Mouse (Mus musculus) adrenal gland, postnatal 25 days (tissue): Measurements from ENCODE around the gene Rerg. TPM values are rescaled to one million over a fixed set of nuclear protein-coding genes. Genes with fewer than 3 reads are reported as not detected.
A peak's percentile ranks its signal among the peaks of the same experiment; 100 is the strongest.
"Not testable (repeated sequence)": the region's sequence is repeated elsewhere in the genome, so short reads cannot be mapped to it uniquely, and the experiment has no call there.

ENCODE experiments used
- DNase-seq: peaks from one replicate; pipeline ENCODE4 v3.0.0; 2021; ENCODE audit warnings: mixed read lengths
- total RNA-seq: library from RNA; stranded (reverse); gene quantifications from 2 replicates; pipeline ENCODE4 v1.2.3, GENCODE M21; 2021

The Rerg gene
- total RNA-seq, 1 experiment from 2014 or later, result 137 TPM

GRCm38 (mm10) chr6:137076225-137076624 is 94.1 kb downstream of the Rerg start:
- DNase-seq, result no peak

- no peak for DNase-seq
These were observed 98.0 kb downstream of the Rerg start for GRCm38 (mm10) chr6:137072256-137072655.

- no peak for DNase-seq
These were observed 98.8 kb downstream of the Rerg start for GRCm38 (mm10) chr6:137071466-137071865.

DNA sequence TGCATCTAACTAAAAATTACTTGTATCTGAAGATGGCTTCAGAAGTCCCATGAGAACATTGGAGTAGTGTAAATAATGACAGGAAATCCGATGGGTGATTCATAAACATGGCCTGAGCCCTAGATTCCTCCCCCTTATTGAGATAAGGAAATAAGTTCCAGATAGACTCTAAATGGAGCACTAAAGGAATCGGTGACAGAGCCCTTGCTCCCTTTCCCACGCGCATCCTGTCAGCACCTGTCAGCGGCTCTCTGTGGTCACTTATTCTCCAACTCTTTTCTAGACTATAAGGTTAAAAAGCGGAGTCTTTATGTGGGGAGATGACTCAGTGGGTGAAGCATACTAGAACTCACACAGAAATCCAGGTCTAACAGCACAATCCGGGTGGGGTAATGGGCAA is 104.8 kb downstream of the Rerg start:
- no peak for DNase-seq

DNA sequence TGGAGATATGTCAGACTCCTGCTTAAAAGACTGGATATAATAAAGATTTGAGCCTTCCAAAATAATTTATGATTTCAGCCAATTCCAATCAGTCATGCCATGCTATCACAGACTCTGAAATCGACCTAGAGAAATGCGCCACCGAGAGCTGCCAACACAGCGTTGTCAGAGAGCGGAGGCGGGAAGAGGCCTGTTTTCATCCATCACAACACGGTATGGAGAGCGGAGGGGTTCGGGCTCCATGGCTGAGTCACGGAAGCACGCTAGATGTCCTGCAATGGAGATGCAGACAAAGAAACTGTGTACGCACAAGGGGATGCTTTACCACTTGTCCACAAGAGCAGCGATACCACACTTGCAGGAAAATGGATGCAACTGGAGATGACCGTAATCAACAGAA is 105.5 kb downstream of the Rerg start:
- peak; percentile 23 for DNase-seq

DNA sequence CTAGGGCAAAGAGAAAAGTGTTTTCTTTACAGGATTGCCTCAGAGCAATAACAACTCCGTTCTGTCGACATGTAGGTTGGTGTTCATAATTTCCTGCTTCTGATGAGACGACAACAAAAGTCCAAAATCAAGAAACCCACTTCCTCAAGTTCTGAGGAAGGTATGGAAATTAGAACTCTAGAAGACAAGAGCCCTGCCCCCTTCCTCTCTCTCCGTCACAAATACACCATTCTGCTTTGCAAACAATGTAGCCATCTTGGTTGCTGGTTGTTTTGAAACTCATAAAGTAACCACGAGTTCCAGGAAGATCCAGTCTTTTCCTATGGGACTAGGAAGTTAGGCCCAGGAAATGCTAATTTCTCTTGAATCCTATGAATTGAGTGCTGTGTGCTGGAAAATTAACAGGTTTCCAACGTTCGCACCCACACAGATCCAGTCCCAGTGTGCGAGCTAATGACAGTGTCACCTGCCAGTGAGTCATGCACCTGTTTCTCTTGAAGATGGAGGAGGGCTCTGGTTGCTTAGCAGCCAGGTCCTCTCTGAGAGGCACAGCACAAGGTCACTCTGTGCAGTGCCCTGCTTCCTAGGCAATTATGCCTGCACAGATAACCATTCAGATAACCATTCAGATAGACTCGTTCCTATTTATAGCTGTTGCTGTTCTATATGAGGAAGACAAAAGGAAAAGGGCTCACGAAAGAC is 106.9 kb downstream of the Rerg start:
- no peak for DNase-seq

GRCm38 (mm10) chr6:137061880-137062531 is 108.3 kb downstream of the Rerg start:
- no peak for DNase-seq

DNA sequence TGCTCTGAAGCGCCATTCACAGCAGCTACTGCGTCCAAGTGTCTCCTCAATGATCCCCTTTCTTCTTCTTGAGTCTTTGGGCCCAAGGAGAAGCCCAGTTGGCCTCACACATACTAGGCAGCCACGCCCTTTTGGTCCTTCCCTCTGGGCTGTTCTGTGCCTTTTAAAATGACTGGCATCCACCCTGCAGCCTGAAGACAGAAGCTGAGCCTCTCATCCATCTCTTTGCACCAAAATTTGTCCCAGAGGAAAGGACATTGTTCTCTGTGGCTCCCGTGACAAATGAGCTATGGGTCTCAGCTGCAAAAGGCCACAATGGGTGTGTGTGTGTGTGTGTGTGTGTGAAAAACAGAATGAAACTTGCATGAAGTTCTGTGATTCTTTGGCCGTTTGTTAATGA is 109.7 kb downstream of the Rerg start:
- DNase-seq, result no peak

DNA sequence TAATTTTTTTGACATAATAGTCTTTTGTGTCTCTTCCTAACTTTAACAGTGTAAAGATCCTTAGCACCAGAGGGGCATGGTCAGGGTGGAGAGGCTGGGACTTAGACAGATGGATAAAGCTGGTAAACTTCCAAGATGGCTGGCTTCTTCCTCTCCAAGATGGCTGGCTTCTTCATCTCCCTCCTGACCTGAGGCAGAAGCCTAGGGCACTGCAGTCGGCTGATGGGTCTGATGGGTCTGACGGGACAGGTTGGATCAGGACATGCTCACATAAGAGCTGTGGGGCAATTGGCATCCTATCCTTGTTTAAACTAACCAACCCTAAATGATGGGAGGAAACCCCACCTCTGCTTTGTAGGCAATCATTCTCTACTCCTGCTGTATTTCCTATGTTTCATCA is 112.0 kb downstream of the Rerg start:
- DNase-seq, result no peak

GRCm38 (mm10) chr6:137054073-137054472 is 116.2 kb downstream of the Rerg start:
- no peak for DNase-seq

DNA sequence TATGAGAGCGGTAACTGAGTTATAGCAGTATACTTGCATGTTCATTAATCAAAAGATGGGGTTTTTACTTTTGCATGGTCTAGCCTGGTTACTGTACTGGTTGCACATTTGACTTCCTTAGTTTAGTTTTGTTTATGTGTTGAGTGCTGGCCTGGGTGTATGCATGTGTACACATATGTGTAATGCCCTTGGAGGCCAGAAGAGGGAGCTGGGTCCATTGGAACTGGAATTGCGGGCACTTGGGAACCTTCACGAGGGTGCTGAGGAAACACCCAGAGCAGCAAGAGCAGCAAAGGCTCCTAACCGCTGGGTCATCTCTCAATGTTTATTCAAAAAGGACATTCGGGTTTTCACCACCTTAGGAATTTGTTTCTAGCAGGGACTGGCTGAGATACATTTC is 116.8 kb downstream of the Rerg start:
- peak; percentile 56 for DNase-seq

- no peak for DNase-seq
These were observed 117.3 kb downstream of the Rerg start for GRCm38 (mm10) chr6:137053006-137053405.

DNA sequence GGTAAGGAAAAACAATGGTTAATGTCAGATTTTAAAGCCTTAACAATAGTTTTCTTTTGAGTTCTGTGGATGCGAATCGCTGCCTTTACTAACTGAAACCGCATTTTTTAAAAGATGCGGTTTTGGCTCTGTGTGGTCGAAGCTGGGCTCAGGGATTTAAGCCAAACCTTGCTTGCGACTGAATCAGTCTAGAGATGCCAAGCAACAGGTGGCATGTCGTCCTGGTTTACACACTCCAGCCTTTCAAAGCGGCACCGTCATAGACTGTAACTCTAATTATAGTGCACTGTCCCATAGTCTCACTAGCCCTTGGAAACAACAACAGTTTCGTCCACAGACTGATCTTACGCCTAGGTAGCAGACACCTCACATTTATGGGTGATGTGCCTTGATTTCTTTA is 123.3 kb downstream of the Rerg start:
- DNase-seq, result no peak

GRCm38 (mm10) chr6:137045011-137045504 is 125.2 kb downstream of the Rerg start:
- no peak for DNase-seq

DNA sequence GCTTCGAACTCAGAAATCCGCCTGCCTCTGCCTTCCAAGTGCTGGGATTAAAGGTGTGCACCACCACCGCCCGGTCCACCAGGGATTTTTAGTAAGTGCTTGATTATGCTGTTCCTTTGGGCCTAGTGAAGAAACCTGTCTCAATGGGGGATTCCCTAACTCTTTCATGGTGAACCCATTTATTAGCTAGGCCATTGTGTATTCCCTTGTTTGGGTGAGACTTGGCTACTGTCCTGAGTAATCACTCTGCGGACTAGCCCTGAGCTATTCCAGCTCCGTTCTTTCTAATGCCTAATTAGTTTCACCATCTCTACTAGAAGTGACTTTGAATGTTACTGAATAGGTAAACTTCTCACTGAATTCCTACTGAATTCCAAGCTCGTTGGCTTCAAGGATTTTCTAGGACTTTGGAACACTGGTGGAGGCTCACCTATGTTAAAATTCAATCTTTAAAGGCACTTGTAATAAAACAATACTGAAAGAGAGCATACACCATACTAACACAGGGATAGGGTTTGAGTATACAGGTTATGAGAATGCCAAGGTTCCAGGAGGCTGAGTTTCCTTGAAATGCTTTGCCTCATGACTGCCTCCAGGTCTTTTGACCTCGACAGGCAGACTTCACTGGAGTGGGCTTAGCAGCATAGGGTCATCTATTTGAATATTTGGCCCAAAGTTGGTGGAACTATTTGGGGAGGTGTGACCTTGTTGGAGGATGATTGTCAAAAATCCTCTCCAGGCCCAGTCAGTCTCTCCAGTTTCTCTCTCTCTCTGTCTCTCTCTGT is 134.5 kb downstream of the Rerg start:
- DNase-seq, result not testable (repeated sequence)

GRCm38 (mm10) chr6:137030611-137031097 is 139.6 kb downstream of the Rerg start:
- DNase-seq, result no peak

GRCm38 (mm10) chr6:137029931-137030610 is 140.2 kb downstream of the Rerg start:
- DNase-seq, result no peak

GRCm38 (mm10) chr6:137025461-137025860 is 144.8 kb downstream of the Rerg start:
- peak; percentile 27 for DNase-seq

DNA sequence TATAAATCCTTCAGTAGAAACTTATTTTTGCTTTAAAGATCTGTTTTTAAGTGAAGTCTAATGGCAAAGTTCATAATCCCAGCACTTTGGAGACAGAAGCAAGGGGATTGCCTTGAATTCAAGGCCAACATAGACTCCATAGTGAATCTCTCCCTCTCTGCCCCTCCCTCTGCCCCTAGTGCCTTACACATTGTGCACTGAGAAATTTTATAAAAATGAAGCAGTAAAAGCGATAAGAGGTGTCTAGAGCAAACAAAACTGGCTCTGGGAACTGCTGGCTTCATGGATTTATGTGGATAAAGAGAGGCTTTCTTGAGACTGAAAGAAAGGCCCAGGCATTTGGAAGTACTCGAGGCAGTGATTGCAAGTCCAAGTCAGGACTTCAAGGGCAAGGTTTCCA is 145.8 kb downstream of the Rerg start:
- no peak for DNase-seq

DNA sequence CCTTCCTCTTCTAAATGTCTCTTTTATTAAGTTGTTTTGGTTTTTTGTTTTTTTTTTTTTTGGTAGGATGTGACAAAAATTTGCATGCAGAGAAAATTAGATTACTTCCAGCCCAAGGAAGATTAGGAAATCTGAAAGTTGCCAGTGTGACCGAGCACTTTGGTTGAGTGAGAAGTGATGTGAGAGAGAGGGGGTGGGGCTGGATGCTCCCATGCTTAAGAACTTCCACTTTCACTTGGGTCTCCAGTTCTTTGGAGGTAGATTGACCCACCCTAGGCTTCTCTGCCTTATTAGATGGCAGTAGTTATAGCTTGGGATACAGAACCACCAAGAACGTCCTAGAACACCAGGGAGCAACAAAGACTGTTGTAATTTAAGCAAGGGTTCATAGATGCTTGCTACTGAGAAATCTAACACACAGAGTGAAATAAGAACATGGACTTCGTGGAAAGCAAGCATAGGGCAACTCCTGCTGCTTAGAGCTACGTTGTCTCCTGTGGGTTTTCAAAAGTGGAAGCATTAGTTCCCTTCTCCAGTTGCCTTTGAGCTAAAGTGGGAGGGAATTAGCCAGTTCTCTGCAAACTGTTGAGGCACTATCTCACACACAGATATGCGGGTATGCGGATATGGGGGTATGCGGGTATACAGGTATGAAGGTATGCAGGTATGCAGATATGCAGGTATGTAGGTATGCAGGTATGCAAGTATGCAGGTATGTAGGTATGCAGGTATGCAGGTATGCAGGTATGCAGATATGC is 152.9 kb downstream of the Rerg start:
- DNase-seq, result no peak

- DNase-seq, result no peak
These were observed 156.0 kb downstream of the Rerg start for GRCm38 (mm10) chr6:137014346-137014745.

- no peak for DNase-seq
These were observed 159.1 kb downstream of the Rerg start for GRCm38 (mm10) chr6:137011187-137011586.
